Mouse (Mus musculus) kidney, postnatal 0 days (tissue): Measurements from ENCODE around the gene Tarsl2. TPM values are rescaled to one million over a fixed set of nuclear protein-coding genes. Genes with fewer than 3 reads are reported as not detected.

Experiments used
- ATAC-seq: fragments of 200-750 bp; cut with Nextera tagmentation; replicated peaks from 2 replicates; pipeline ENCODE4 v1.8.0; 2017; ENCODE audit warnings: low read depth, moderate number of reproducible peaks, moderate TSS enrichment, moderate library complexity; ENCODE audit not compliant: low FRiP score
- DNase-seq: peaks from one replicate; pipeline ENCODE4 v3.0.0-alpha.2; 2016; ENCODE audit warnings: low spot score
- H3K27ac ChIP-seq: fragments of 300-500 bp; sonication (generic); 2 replicates; pipeline ENCODE4 v1.5.1; 2014; ENCODE audit warnings: mild to moderate bottlenecking
- H3K27me3 ChIP-seq: fragments of 300-500 bp; sonication (generic); 2 replicates; pipeline ENCODE4 v1.6.1; 2014; ENCODE audit warnings: low read length, mixed read lengths; ENCODE audit not compliant: insufficient read depth
- H3K36me3 ChIP-seq: fragments of 300-500 bp; sonication (generic); 2 replicates; pipeline ENCODE4 v1.6.1; 2014; ENCODE audit warnings: low read length, mixed read lengths; ENCODE audit not compliant: insufficient read depth
- H3K4me1 ChIP-seq: fragments of 300-500 bp; sonication (generic); replicated peaks from 2 replicates; pipeline ENCODE4 v1.6.1; 2014; ENCODE audit warnings: antibody characterized with exemption, low read length, mixed read lengths; ENCODE audit not compliant: insufficient read depth
- H3K4me2 ChIP-seq: fragments of 300-500 bp; sonication (generic); 2 replicates; pipeline ENCODE4 v1.6.1; 2014; ENCODE audit warnings: mild to moderate bottlenecking, low read length, moderate library complexity, mixed read lengths
- H3K4me3 ChIP-seq: fragments of 300-500 bp; sonication (generic); replicated peaks from 2 replicates; pipeline ENCODE4 v1.5.1; 2014; ENCODE audit warnings: low read depth, low read length
- H3K9ac ChIP-seq: fragments of 300-500 bp; sonication (generic); 2 replicates; pipeline ENCODE4 v1.6.1; 2014; ENCODE audit warnings: low read depth, low read length
- H3K9me3 ChIP-seq: fragments of 300-500 bp; sonication (generic); replicated peaks from 2 replicates; pipeline ENCODE4 v1.6.1; 2016; ENCODE audit warnings: low read length, inconsistent platforms, mixed read lengths
- CTCF ChIP-seq: IDR thresholded peaks from 2 replicates; pipeline ENCODE4 v1.5.1; 2016; ENCODE audit warnings: antibody characterized with exemption, low read depth, mild to moderate bottlenecking, moderate library complexity
- WGBS: fragments of 180-500 bp; shearing (Covaris S2); extraction: QIAGEN DNeasy Blood & Tissue Kit; methylation state at CpG from one replicate; pipeline ENCODE4 v1.1.7; 2014; 5-methylcytosine and 5-hydroxymethylcytosine counted together
- polyA plus RNA-seq: library from polyadenylated mRNA; unstranded; fragments of >200 nt; fragmentation: Nextera tagmentation; extraction: Ambion mirVana; gene quantifications from 2 replicates; pipeline ENCODE4 v1.2.1, GENCODE M21; 2015

The Tarsl2 gene
- polyA plus RNA-seq, 1 experiment from 2014 or later: 10.8 TPM

GRCm38 (mm10) chr7:65704818-65705242 lies 60.1 kb downstream of the Tarsl2 start:
- WGBS: 10% methylated on average over 10 of the region's 10 CpGs
- Histone ChIP-seq H3K36me3 (peaks cover 21% of the 10 kb centered on the region), H3K27ac (0 out of 2 replicates have a peak overlapping the region, but pooled peaks have one; percentile 3), H3K4me1 (no peaks in the 10 kb centered on the region), H3K9ac (peak overlapping the region; percentile 18; the same call in 1 of the 2 replicates), H3K4me2 (peak overlapping the region; percentile 58), H3K9me3 (no peaks in the 10 kb centered on the region), H3K4me3 (peak overlapping the region; percentile 27), H3K27me3 (no peaks in the 10 kb centered on the region)
- peak; percentile 43; the same call in 1 of the 2 replicates for ATAC-seq
- TF ChIP-seq CTCF: peak; percentile 98
- peak; percentile 91 for DNase-seq

DNA sequence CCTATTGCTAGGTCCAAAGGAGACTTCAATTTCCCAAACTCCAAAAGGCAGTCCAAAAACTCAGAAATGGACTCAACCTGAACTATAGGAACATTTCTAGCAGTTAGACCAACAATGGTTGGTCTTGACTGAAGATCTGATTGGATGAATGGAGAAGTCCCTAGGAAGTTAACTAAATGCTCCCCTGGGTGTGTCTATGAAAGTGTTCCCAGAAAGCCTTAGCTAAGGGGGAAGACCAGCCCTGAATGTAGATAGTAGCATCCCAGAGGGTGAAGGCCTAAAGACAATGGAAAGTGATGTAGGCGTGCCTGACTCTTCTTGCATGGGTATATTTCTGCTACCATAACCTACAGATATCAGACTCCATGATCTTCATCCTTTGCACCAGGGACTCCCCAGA lies 63.8 kb downstream of the Tarsl2 start:
- no peak for DNase-seq
- no peak overlapping the region for H3K4me3 ChIP-seq
- H3K27ac ChIP-seq: no peak overlapping the region
- no peak overlapping the region for H3K9ac ChIP-seq
- H3K9me3 ChIP-seq: no peaks in the 10 kb centered on the region
- no peak overlapping the region for H3K4me2 ChIP-seq
- no peaks in the 10 kb centered on the region for H3K36me3 ChIP-seq
- no peaks in the 10 kb centered on the region for H3K4me1 ChIP-seq
- 79% methylated on average over 1 of the region's 1 CpGs for WGBS
- no peak for TF ChIP-seq CTCF
- H3K27me3 ChIP-seq: no peaks in the 10 kb centered on the region
- no peak for ATAC-seq

- Histone ChIP-seq H3K4me1 (no peaks in the 10 kb centered on the region), H3K4me2 (no peak overlapping the region), H3K36me3 (no peaks in the 10 kb centered on the region), H3K27me3 (no peaks in the 10 kb centered on the region), H3K9me3 (no peaks in the 10 kb centered on the region), H3K9ac (no peak overlapping the region), H3K4me3 (no peak overlapping the region), H3K27ac (no peak overlapping the region)
- TF ChIP-seq CTCF: no peak
- ATAC-seq (no peak), DNase-seq (no peak)
- WGBS: 77% methylated on average over 3 of the region's 3 CpGs
Measured at GRCm38 (mm10) chr7:65710301-65710700, 65.6 kb downstream of the Tarsl2 start.

DNA sequence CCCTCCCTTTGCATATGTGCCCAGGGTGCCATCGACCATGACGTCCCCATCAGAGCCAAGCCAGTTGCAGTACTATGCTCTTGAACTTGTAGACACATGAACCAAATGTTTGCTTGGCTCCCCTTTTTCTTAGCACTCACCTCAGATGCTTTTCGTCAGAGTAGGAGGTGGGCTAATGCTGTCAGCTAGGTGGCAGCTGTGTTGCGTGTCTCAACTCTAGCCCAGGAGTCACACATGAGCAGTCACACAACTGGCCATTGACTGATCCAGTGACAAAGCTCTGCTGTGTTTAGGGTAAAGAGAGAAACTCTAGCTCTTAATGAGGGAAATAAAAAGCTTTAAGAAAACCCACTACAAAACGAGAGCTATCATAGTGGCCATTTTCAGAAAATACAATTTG lies 69.1 kb downstream of the Tarsl2 start:
- H3K9ac ChIP-seq: no peak overlapping the region
- DNase-seq (peak; percentile 51), ATAC-seq (0 out of 2 replicates have a peak, but pooled peaks have one; percentile 25)
- peak; percentile 63 for TF ChIP-seq CTCF
- H3K27me3 ChIP-seq: no peaks in the 10 kb centered on the region
- no peak overlapping the region for H3K4me3 ChIP-seq
- no peak overlapping the region for H3K27ac ChIP-seq
- no peaks in the 10 kb centered on the region for H3K9me3 ChIP-seq
- no peak overlapping the region for H3K4me2 ChIP-seq
- no peaks in the 10 kb centered on the region for H3K36me3 ChIP-seq
- no peaks in the 10 kb centered on the region for H3K4me1 ChIP-seq
- WGBS: 40% methylated on average over 5 of the region's 5 CpGs

GRCm38 (mm10) chr7:65714304-65714703 lies 69.6 kb downstream of the Tarsl2 start:
- H3K27ac ChIP-seq: no peak overlapping the region
- H3K27me3 ChIP-seq: no peaks in the 10 kb centered on the region
- H3K9me3 ChIP-seq: no peaks in the 10 kb centered on the region
- no peak for ATAC-seq
- TF ChIP-seq CTCF: no peak
- H3K4me3 ChIP-seq: no peak overlapping the region
- WGBS: 70% methylated on average over 4 of the region's 4 CpGs
- no peak for DNase-seq
- no peak overlapping the region for H3K9ac ChIP-seq
- H3K36me3 ChIP-seq: no peaks in the 10 kb centered on the region
- no peaks in the 10 kb centered on the region for H3K4me1 ChIP-seq
- no peak overlapping the region for H3K4me2 ChIP-seq

GRCm38 (mm10) chr7:65734024-65734423 lies 89.3 kb downstream of the Tarsl2 start:
- Histone ChIP-seq H3K27ac (no peak overlapping the region), H3K36me3 (no peaks in the 10 kb centered on the region), H3K27me3 (no peaks in the 10 kb centered on the region), H3K4me2 (no peak overlapping the region), H3K9ac (no peak overlapping the region), H3K4me1 (peaks cover 7% of the 10 kb centered on the region; the same call in 1 of the 2 replicates), H3K4me3 (no peak overlapping the region), H3K9me3 (no peaks in the 10 kb centered on the region)
- DNase-seq: peak; percentile 40
- WGBS: 56% methylated on average over 2 of the region's 2 CpGs
- no peak for ATAC-seq
- TF ChIP-seq CTCF: peak; percentile 63

DNA sequence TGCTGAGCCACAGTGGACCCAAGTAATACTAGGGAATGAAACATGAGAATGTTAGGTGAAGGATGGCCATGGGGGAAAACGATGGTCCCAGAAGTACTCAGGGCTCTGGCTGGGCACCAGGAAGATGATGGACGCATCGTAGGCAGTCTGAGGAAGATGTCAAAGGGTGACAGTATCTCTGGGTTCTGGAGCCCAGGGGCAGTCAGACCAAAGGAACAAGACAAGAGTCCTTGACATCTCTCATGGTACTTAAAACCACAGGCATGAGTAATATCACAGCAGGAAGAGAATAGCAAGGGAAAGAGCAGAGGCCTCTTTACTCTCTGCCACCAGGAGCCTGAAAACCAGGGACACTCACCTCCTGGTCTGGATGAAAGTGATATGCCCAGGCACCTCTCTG lies 90.6 kb downstream of the Tarsl2 start:
- Histone ChIP-seq H3K4me1 (peaks cover 7% of the 10 kb centered on the region; the same call in 1 of the 2 replicates), H3K27ac (no peak overlapping the region), H3K4me3 (no peak overlapping the region), H3K36me3 (no peaks in the 10 kb centered on the region), H3K27me3 (no peaks in the 10 kb centered on the region), H3K9me3 (no peaks in the 10 kb centered on the region), H3K9ac (no peak overlapping the region), H3K4me2 (no peak overlapping the region)
- no peak for DNase-seq
- TF ChIP-seq CTCF: no peak
- 86% methylated on average over 3 of the region's 3 CpGs for WGBS
- no peak for ATAC-seq
